Mouse (Mus musculus): ENCODE measurements around the gene Grik4. TPM values are rescaled to one million over a fixed set of nuclear protein-coding genes. Genes with fewer than 3 reads are reported as not detected.

The Grik4 gene
- total and polyA plus RNA-seq, 3 experiments, result not detected

DNA sequence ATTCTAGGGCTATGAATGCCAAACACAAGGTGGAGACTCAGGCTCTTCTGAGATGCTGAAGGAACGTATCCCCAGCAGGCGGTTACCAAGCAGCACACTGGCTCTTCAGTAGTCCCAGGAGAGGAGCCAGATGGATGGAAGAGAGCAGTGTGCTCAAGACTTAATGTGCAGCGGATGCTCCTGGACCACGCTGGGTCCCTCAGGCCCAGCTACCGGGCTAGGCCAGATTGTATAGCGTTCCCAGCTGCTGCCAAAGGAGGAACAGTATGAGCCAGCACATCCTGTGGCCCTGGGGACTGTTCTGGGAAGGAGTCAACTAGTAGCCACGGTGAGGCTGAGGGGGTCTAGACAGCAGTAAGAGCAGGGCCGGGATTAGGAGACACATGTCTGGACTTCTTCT is 251.3 kb downstream of the Grik4 start:
- Histone ChIP-seq H3K36me3 (replicated peaks in 1 of 2; ENCODE audit: control insufficient read depth in 1 of 2, insufficient read depth in 1 of 2, low read length in 1 of 2) (no peaks in the 10 kb centered on the region), H3K4me3 (replicated peaks in 1 of 3; ENCODE audit: low read depth in 2 of 3, low read length in 2 of 3, poor library complexity in 1 of 3) (no peak overlapping the region), H3K79me2 (replicated peaks; ENCODE audit: control insufficient read depth, extremely low read depth, insufficient read depth, poor library complexity, severe bottlenecking) (no peaks in the 10 kb centered on the region), H3K4me1 (ENCODE audit: control insufficient read depth in 1 of 2, insufficient read depth in 2 of 2) (no peaks in the 10 kb centered on the region), H3K9me3 (replicated peaks; ENCODE audit: low read length) (peaks cover 10% of the 10 kb centered on the region), H3K27me3 (replicated peaks) (peaks cover 76% of the 10 kb centered on the region), H3K27ac (ENCODE audit: insufficient read depth, low read depth) (no peak overlapping the region), H3K9ac (ENCODE audit: insufficient read depth, low read depth) (no peak overlapping the region), H3K4me2 (ENCODE audit: insufficient read depth, low read depth, poor library complexity, severe bottlenecking) (no peak overlapping the region)
- no peak for DNase-seq (ENCODE audit: extremely low read depth)
- TF ChIP-seq SIN3A (IDR thresholded peaks at IDR 0.05; ENCODE audit: low read length) (no peak), MAFK (IDR thresholded peaks at IDR 0.05; ENCODE audit: insufficient replicate concordance, low read length) (no peak), ETS1 (conservative IDR thresholded peaks at IDR 0.05; ENCODE audit: low read depth, low read length) (no peak), BHLHE40 (IDR thresholded peaks at IDR 0.05; ENCODE audit: low read depth, low read length) (no peak)
- dilution Hi-C loops (cut with MboI; ENCODE audit: extremely low pct_ligation_motif_present, extremely low pct_unique_long_range_greater_than_20kb, low sequenced_read_pairs) (no loop called here), in situ Hi-C loops (cut with MboI; ENCODE audit: low pct_ligation_motif_present, low pct_unique_long_range_greater_than_20kb, low sequenced_read_pairs) (loop anchor here (10.0 kb wide), 1 partner anchor 252 kb away; the partner anchor contains the start of gene Grik4)

GRCm38 (mm10) chr9:42688143-42688542 is 256.1 kb downstream of the Grik4 start:
- dilution Hi-C loops (cut with MboI; ENCODE audit: extremely low pct_ligation_motif_present, extremely low pct_unique_long_range_greater_than_20kb, low sequenced_read_pairs), result no loop called here
- no peak overlapping the region for H3K4me3 ChIP-seq (replicated peaks in 1 of 3; ENCODE audit: low read depth in 2 of 3, low read length in 2 of 3, poor library complexity in 1 of 3)
- DNase-seq (ENCODE audit: extremely low read depth), result peak; percentile 27

DNA sequence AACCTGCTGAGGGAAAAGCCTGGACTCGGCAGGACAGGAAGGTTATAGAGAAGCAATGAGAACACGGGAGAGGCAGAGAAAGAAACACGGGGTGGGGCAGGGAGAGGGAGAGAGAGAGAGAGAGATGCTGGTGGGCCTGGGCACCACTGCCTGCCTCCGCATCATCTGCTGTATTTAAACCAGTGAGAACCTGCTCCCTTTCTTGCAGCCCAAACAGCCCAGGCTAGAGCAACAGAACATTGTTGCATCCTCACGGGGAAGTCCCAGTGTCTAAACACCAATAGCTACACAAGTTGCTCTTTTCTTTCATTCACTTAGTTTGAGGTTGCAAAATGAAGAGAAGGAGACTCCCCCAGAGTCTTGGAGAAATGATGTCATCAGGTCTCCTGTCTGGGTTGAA is 258.2 kb downstream of the Grik4 start:
- Histone ChIP-seq H3K27me3 (replicated peaks) (peaks cover 89% of the 10 kb centered on the region), H3K79me2 (replicated peaks; ENCODE audit: control insufficient read depth, extremely low read depth, insufficient read depth, poor library complexity, severe bottlenecking) (no peaks in the 10 kb centered on the region), H3K9me3 (replicated peaks; ENCODE audit: low read length) (no peaks in the 10 kb centered on the region), H3K4me1 (ENCODE audit: control insufficient read depth in 1 of 2, insufficient read depth in 2 of 2) (no peaks in the 10 kb centered on the region), H3K4me2 (ENCODE audit: insufficient read depth, low read depth, poor library complexity, severe bottlenecking) (no peak overlapping the region), H3K36me3 (replicated peaks in 1 of 2; ENCODE audit: control insufficient read depth in 1 of 2, insufficient read depth in 1 of 2, low read length in 1 of 2) (no peaks in the 10 kb centered on the region), H3K4me3 (replicated peaks in 1 of 3; ENCODE audit: low read depth in 2 of 3, low read length in 2 of 3, poor library complexity in 1 of 3) (no peak overlapping the region), H3K27ac (ENCODE audit: insufficient read depth, low read depth) (no peak overlapping the region), H3K9ac (ENCODE audit: insufficient read depth, low read depth) (no peak overlapping the region)
- TF ChIP-seq UBTF (IDR thresholded peaks at IDR 0.05; ENCODE audit: low read depth, low read length), result no peak
- TF ChIP-seq POLR2A (IDR thresholded peaks at IDR 0.05; ENCODE audit: low read depth, low read length), result no peak
- TF ChIP-seq NELFE (IDR thresholded peaks at IDR 0.05; ENCODE audit: low read depth, low read length), result no peak
- no peak for TF ChIP-seq HCFC1 (IDR thresholded peaks at IDR 0.05; ENCODE audit: low read depth, low read length)
- no peak for TF ChIP-seq TBP (conservative IDR thresholded peaks at IDR 0.05; ENCODE audit: low read depth, low read length)
- no peak for TF ChIP-seq ZMIZ1 (IDR thresholded peaks at IDR 0.05; ENCODE audit: low read depth, low read length)
- DNase-seq (ENCODE audit: extremely low read depth), result no peak
- dilution Hi-C loops (cut with MboI; ENCODE audit: extremely low pct_ligation_motif_present, extremely low pct_unique_long_range_greater_than_20kb, low sequenced_read_pairs), result no loop called here
- in situ Hi-C loops (cut with MboI; ENCODE audit: low pct_ligation_motif_present, low pct_unique_long_range_greater_than_20kb, low sequenced_read_pairs), result no loop called here

More at GRCm38 (mm10) chr9:42688143-42688542, 256.1 kb downstream of the Grik4 start:
- Histone ChIP-seq H3K27ac (ENCODE audit: insufficient read depth, low read depth) (no peak overlapping the region), H3K9me3 (replicated peaks; ENCODE audit: low read length) (no peaks in the 10 kb centered on the region), H3K4me2 (ENCODE audit: insufficient read depth, low read depth, poor library complexity, severe bottlenecking) (no peak overlapping the region), H3K27me3 (replicated peaks) (peaks cover 89% of the 10 kb centered on the region), H3K79me2 (replicated peaks; ENCODE audit: control insufficient read depth, extremely low read depth, insufficient read depth, poor library complexity, severe bottlenecking) (no peaks in the 10 kb centered on the region), H3K4me1 (ENCODE audit: control insufficient read depth in 1 of 2, insufficient read depth in 2 of 2) (no peaks in the 10 kb centered on the region), H3K36me3 (replicated peaks in 1 of 2; ENCODE audit: control insufficient read depth in 1 of 2, insufficient read depth in 1 of 2, low read length in 1 of 2) (no peaks in the 10 kb centered on the region), H3K9ac (ENCODE audit: insufficient read depth, low read depth) (no peak overlapping the region)
- in situ Hi-C loops (cut with MboI; ENCODE audit: low pct_ligation_motif_present, low pct_unique_long_range_greater_than_20kb, low sequenced_read_pairs), result no loop called here
- TF ChIP-seq CTCF (conservative IDR thresholded peaks at IDR 0.05 in 1 of 2, IDR thresholded peaks at IDR 0.05 in 1 of 2; ENCODE audit: low read depth in 2 of 2, low read length in 2 of 2) (peak; percentile 78 to 93), SMC3 (IDR thresholded peaks at IDR 0.05; ENCODE audit: low read depth, low read length) (peak; percentile 79), RAD21 (IDR thresholded peaks at IDR 0.05; ENCODE audit: low read depth, low read length) (peak; percentile 54), ZMIZ1 (IDR thresholded peaks at IDR 0.05; ENCODE audit: low read depth, low read length) (no peak)

Data from CH12.LX (cell line).